Mouse (Mus musculus) testis, adult 2 months (tissue): ENCODE measurements around the gene Znfx1.

Experiments
- CTCF ChIP-seq: fragments of 200-500 bp; IDR thresholded peaks from 2 replicates; pipeline ENCODE4 v1.5.1; 2012; ENCODE audit warnings: low read depth, mild to moderate bottlenecking, inconsistent platforms, low read length, moderate library complexity; ENCODE audit not compliant: control insufficient read depth, insufficient read depth, insufficient replicate concordance
- POLR2A ChIP-seq: fragments of 200-500 bp; IDR thresholded peaks from 2 replicates; pipeline ENCODE4 v1.6.1; 2012; ENCODE audit warnings: low read depth, mild to moderate bottlenecking, inconsistent platforms, low read length, moderate library complexity; ENCODE audit not compliant: control insufficient read depth

DNA sequence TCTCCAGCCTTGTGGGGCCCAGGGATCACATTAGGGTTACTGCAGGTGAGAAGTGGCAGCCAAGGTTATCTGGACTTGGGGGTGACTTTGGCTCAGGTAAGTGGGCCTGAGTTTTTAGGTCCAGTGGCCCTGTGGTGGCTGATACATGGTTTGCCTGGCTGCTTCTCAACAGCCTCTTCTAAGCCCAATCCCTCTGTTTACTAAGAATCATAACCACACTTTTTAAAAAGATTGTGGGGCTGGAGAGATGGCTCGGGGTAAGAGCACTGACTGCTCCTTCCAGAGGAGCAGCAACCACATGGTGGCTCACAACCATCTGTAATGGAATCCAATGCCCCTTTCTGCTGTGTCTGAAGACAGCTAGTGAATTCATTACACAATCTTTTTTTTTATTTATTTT is 3.2 kb upstream of the Znfx1 start:
- TF ChIP-seq CTCF, result no peak
- no peak for TF ChIP-seq POLR2A
